Mouse (Mus musculus) G1E (cell line): ENCODE measurements around the gene Kcnh3.

Experiments
- CTCF ChIP-seq: IDR thresholded peaks from 2 replicates; pipeline ENCODE4 v1.5.1; 2012; ENCODE audit warnings: low read depth, low read length, inconsistent platforms, mixed read lengths
- GATA1 ChIP-seq: IDR thresholded peaks from 2 replicates; pipeline ENCODE4 v1.6.1; 2012; ENCODE audit warnings: borderline replicate concordance, low read length, inconsistent platforms, mixed read lengths
- GATA2 ChIP-seq: IDR thresholded peaks from 2 replicates; pipeline ENCODE4 v1.6.1; 2012; ENCODE audit warnings: low read depth, low read length, inconsistent platforms, borderline replicate concordance
- POLR2AphosphoS5 ChIP-seq: IDR thresholded peaks from 2 replicates; pipeline ENCODE4 v1.6.1; 2012; ENCODE audit warnings: low read depth, low read length, inconsistent platforms; ENCODE audit not compliant: insufficient replicate concordance
- TAL1 ChIP-seq: conservative IDR thresholded peaks from 2 replicates; pipeline ENCODE4 v1.6.1; 2012; ENCODE audit warnings: low read depth, low read length, inconsistent platforms, mixed read lengths

- TF ChIP-seq CTCF (no peak), GATA1 (no peak), TAL1 (no peak), POLR2AphosphoS5 (no peak), GATA2 (no peak)
Observed at GRCm38 (mm10) chr15:99179639-99180038, 45.0 kb upstream of the Kcnh3 start.
